Mouse (Mus musculus): Measurements from ENCODE around the gene Mta2. TPM values are rescaled to one million over a fixed set of nuclear protein-coding genes. Genes with fewer than 3 reads are reported as not detected.

The Mta2 gene
- polyA plus RNA-seq, 1 experiment from 2014 or later, result 56.0 TPM

GRCm38 (mm10) chr19:8953135-8954039 lies 11.7 kb downstream of the Mta2 start, which contains the start of gene Tut1:
Tut1 (plus strand) TSS chr19:8953847.
- Histone ChIP-seq H3K27me3 (ENCODE audit: control insufficient read depth, insufficient read depth, low read length) (no peaks in the 10 kb centered on the region), H3K9me3 (ENCODE audit: control insufficient read depth, low read length) (no peaks in the 10 kb centered on the region), H3K9ac (ENCODE audit: low read length) (peak within 1 kb of the TSS; percentile 70), H3K27ac (ENCODE audit: low read depth, low read length) (peak within 1 kb of the TSS; percentile 71), H3K4me3 (ENCODE audit: low read depth, low read length) (peak within 1 kb of the TSS; percentile 76), H3K4me1 (ENCODE audit: control insufficient read depth, insufficient read depth, low read length) (peaks cover 12% of the 10 kb centered on the region), H3K36me3 (ENCODE audit: control insufficient read depth, insufficient read depth, low read length) (peaks cover 24% of the 10 kb centered on the region), H3K4me2 (peak within 1 kb of the TSS; percentile 86)
- ATAC-seq (ENCODE audit: low FRiP score), result peak; percentile 96
- 5% methylated on average over 46 of the region's 46 CpGs for WGBS
- peak; percentile 98 for DNase-seq (ENCODE audit: low spot score, missing footprints)

GRCm38 (mm10) chr19:8954171-8954570 lies 12.5 kb downstream of the Mta2 start:
- Histone ChIP-seq H3K4me1 (ENCODE audit: control insufficient read depth, insufficient read depth, low read length) (peaks cover 12% of the 10 kb centered on the region), H3K27me3 (ENCODE audit: control insufficient read depth, insufficient read depth, low read length) (no peaks in the 10 kb centered on the region), H3K27ac (ENCODE audit: low read depth, low read length) (peak overlapping the region; percentile 55; the same call in 1 of the 2 replicates), H3K9me3 (ENCODE audit: control insufficient read depth, low read length) (no peaks in the 10 kb centered on the region), H3K9ac (ENCODE audit: low read length) (peak overlapping the region; percentile 70), H3K4me3 (ENCODE audit: low read depth, low read length) (peak overlapping the region; percentile 76), H3K36me3 (ENCODE audit: control insufficient read depth, insufficient read depth, low read length) (peaks cover 20% of the 10 kb centered on the region), H3K4me2 (peak overlapping the region; percentile 86)
- WGBS, result 11% methylated on average over 9 of the region's 9 CpGs
- peak; percentile 86 for DNase-seq (ENCODE audit: low spot score, missing footprints)
- ATAC-seq (ENCODE audit: low FRiP score), result no peak

GRCm38 (mm10) chr19:8962256-8962655 lies 20.6 kb downstream of the Mta2 start:
- no peak for DNase-seq (ENCODE audit: low spot score, missing footprints)
- Histone ChIP-seq H3K27ac (ENCODE audit: low read depth, low read length) (no peak overlapping the region), H3K4me2 (no peak overlapping the region), H3K27me3 (ENCODE audit: control insufficient read depth, insufficient read depth, low read length) (no peaks in the 10 kb centered on the region), H3K4me3 (ENCODE audit: low read depth, low read length) (no peak overlapping the region), H3K4me1 (ENCODE audit: control insufficient read depth, insufficient read depth, low read length) (peaks cover 6% of the 10 kb centered on the region; the same call in 1 of the 2 replicates), H3K36me3 (ENCODE audit: control insufficient read depth, insufficient read depth, low read length) (peaks cover 27% of the 10 kb centered on the region), H3K9ac (ENCODE audit: low read length) (no peak overlapping the region), H3K9me3 (ENCODE audit: control insufficient read depth, low read length) (no peaks in the 10 kb centered on the region)
- no peak for ATAC-seq (ENCODE audit: low FRiP score)
- WGBS, result 97% methylated on average over 2 of the region's 2 CpGs

GRCm38 (mm10) chr19:8965075-8965474 lies 23.4 kb downstream of the Mta2 start:
- Histone ChIP-seq H3K9ac (ENCODE audit: low read length) (no peak overlapping the region), H3K36me3 (ENCODE audit: control insufficient read depth, insufficient read depth, low read length) (peaks cover 24% of the 10 kb centered on the region), H3K27me3 (ENCODE audit: control insufficient read depth, insufficient read depth, low read length) (no peaks in the 10 kb centered on the region), H3K4me2 (no peak overlapping the region), H3K4me3 (ENCODE audit: low read depth, low read length) (no peak overlapping the region), H3K9me3 (ENCODE audit: control insufficient read depth, low read length) (no peaks in the 10 kb centered on the region), H3K4me1 (ENCODE audit: control insufficient read depth, insufficient read depth, low read length) (peaks cover 6% of the 10 kb centered on the region; the same call in 1 of the 2 replicates), H3K27ac (ENCODE audit: low read depth, low read length) (no peak overlapping the region)
- 91% methylated on average over 11 of the region's 11 CpGs for WGBS
- ATAC-seq (ENCODE audit: low FRiP score), result no peak
- no peak for DNase-seq (ENCODE audit: low spot score, missing footprints)

GRCm38 (mm10) chr19:8965771-8966170 lies 24.1 kb downstream of the Mta2 start:
- H3K9ac ChIP-seq (ENCODE audit: low read length), result no peak overlapping the region; the same call in 1 of the 2 replicates
- 86% methylated on average over 8 of the region's 8 CpGs for WGBS
- H3K9me3 ChIP-seq (ENCODE audit: control insufficient read depth, low read length), result no peaks in the 10 kb centered on the region
- H3K27ac ChIP-seq (ENCODE audit: low read depth, low read length), result no peak overlapping the region
- DNase-seq (ENCODE audit: low spot score, missing footprints) (no peak), ATAC-seq (ENCODE audit: low FRiP score) (no peak)
- H3K4me2 ChIP-seq, result peak overlapping the region; percentile 55
- H3K4me3 ChIP-seq (ENCODE audit: low read depth, low read length), result peak overlapping the region; percentile 88; the same call in 1 of the 2 replicates
- H3K36me3 ChIP-seq (ENCODE audit: control insufficient read depth, insufficient read depth, low read length), result peaks cover 31% of the 10 kb centered on the region
- H3K27me3 ChIP-seq (ENCODE audit: control insufficient read depth, insufficient read depth, low read length), result no peaks in the 10 kb centered on the region
- H3K4me1 ChIP-seq (ENCODE audit: control insufficient read depth, insufficient read depth, low read length), result peaks cover 6% of the 10 kb centered on the region; the same call in 1 of the 2 replicates

- peak overlapping the region; percentile 55 for H3K4me2 ChIP-seq
- H3K36me3 ChIP-seq (ENCODE audit: control insufficient read depth, insufficient read depth, low read length), result peaks cover 35% of the 10 kb centered on the region
- H3K4me3 ChIP-seq (ENCODE audit: low read depth, low read length), result peak overlapping the region; percentile 88
- peak overlapping the region; percentile 59; the same call in 1 of the 2 replicates for H3K27ac ChIP-seq (ENCODE audit: low read depth, low read length)
- ATAC-seq (ENCODE audit: low FRiP score) (no peak), DNase-seq (ENCODE audit: low spot score, missing footprints) (no peak)
- 51% methylated on average over 5 of the region's 5 CpGs for WGBS
- H3K4me1 ChIP-seq (ENCODE audit: control insufficient read depth, insufficient read depth, low read length), result peaks cover 6% of the 10 kb centered on the region; the same call in 1 of the 2 replicates
- no peaks in the 10 kb centered on the region for H3K9me3 ChIP-seq (ENCODE audit: control insufficient read depth, low read length)
- no peaks in the 10 kb centered on the region for H3K27me3 ChIP-seq (ENCODE audit: control insufficient read depth, insufficient read depth, low read length)
- H3K9ac ChIP-seq (ENCODE audit: low read length), result peak overlapping the region; percentile 70
Measured at GRCm38 (mm10) chr19:8966198-8966589, 24.5 kb downstream of the Mta2 start.

GRCm38 (mm10) chr19:8966590-8967372 lies 25.1 kb downstream of the Mta2 start, which contains the start of gene Eef1g:
Eef1g (plus strand) TSS chr19:8967041.
- WGBS, result 1% methylated on average over 52 of the region's 52 CpGs
- H3K36me3 ChIP-seq (ENCODE audit: control insufficient read depth, insufficient read depth, low read length), result peaks cover 35% of the 10 kb centered on the region

GRCm38 (mm10) chr19:8967373-8967743 lies 25.7 kb downstream of the Mta2 start:
- DNase-seq (ENCODE audit: low spot score, missing footprints) (peak; percentile 95), ATAC-seq (ENCODE audit: low FRiP score) (peak; percentile 12)
- peaks cover 6% of the 10 kb centered on the region; the same call in 1 of the 2 replicates for H3K4me1 ChIP-seq (ENCODE audit: control insufficient read depth, insufficient read depth, low read length)
- H3K27me3 ChIP-seq (ENCODE audit: control insufficient read depth, insufficient read depth, low read length), result no peaks in the 10 kb centered on the region
- H3K4me2 ChIP-seq, result peak overlapping the region; percentile 88
- peak overlapping the region; percentile 91 for H3K9ac ChIP-seq (ENCODE audit: low read length)
- H3K9me3 ChIP-seq (ENCODE audit: control insufficient read depth, low read length), result no peaks in the 10 kb centered on the region
- H3K27ac ChIP-seq (ENCODE audit: low read depth, low read length), result peak overlapping the region; percentile 51
- peaks cover 35% of the 10 kb centered on the region for H3K36me3 ChIP-seq (ENCODE audit: control insufficient read depth, insufficient read depth, low read length)
- WGBS, result under 1% methylated on average over 8 of the region's 8 CpGs
- H3K4me3 ChIP-seq (ENCODE audit: low read depth, low read length), result peak overlapping the region; percentile 88

More at GRCm38 (mm10) chr19:8966590-8967372, 25.1 kb downstream of the Mta2 start, which contains the start of gene Eef1g:
- Histone ChIP-seq H3K9ac (ENCODE audit: low read length) (peak within 1 kb of the TSS; percentile 91), H3K4me3 (ENCODE audit: low read depth, low read length) (peak within 1 kb of the TSS; percentile 88), H3K27ac (ENCODE audit: low read depth, low read length) (peak within 1 kb of the TSS; percentile 59), H3K9me3 (ENCODE audit: control insufficient read depth, low read length) (no peaks in the 10 kb centered on the region), H3K4me1 (ENCODE audit: control insufficient read depth, insufficient read depth, low read length) (peaks cover 6% of the 10 kb centered on the region; the same call in 1 of the 2 replicates), H3K4me2 (peak within 1 kb of the TSS; percentile 88), H3K27me3 (ENCODE audit: control insufficient read depth, insufficient read depth, low read length) (no peaks in the 10 kb centered on the region)
- peak; percentile 99 for ATAC-seq (ENCODE audit: low FRiP score)
- peak; percentile 98 for DNase-seq (ENCODE audit: low spot score, missing footprints)

All from midbrain, embryonic 11.5 days (tissue).